Mouse (Mus musculus): ENCODE results near the gene Slc1a3. TPM values are rescaled to one million over a fixed set of nuclear protein-coding genes. Genes with fewer than 3 reads are reported as not detected.

Slc1a3 gene
- polyA plus RNA-seq, 1 experiment, result 23.1 TPM

DNA sequence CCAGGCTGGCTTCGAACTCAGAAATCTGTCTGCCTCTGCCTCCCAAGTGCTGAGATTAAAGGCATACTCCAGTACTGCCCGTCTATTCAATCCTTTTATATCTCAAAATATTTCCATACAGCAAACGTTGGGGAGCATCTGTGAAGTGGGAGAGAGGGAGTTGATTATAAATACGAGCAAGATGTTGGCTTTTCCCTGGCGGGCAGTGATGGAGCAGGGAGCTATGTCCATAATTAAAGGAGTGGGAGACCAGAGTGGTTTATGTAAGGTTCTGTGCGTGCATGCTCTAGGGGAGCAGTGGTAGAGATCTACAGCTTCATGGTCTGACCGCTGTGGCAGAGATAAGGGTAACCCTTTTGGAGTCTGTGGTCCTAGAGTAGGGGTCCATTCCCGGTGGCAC lies 30.2 kb upstream of the Slc1a3 start:
- no peaks in the 10 kb centered on the region for H3K4me1 ChIP-seq (replicated peaks; ENCODE audit: control insufficient read depth, insufficient read depth, low read length)
- TF ChIP-seq CTCF (IDR thresholded peaks at IDR 0.05; ENCODE audit: borderline replicate concordance, control insufficient read depth, extremely low read depth, insufficient read depth, low read length, poor library complexity) (no peak), POLR2A (IDR thresholded peaks at IDR 0.05; ENCODE audit: control insufficient read depth, extremely low read depth, insufficient read depth, low read length, poor library complexity) (no peak)

DNA sequence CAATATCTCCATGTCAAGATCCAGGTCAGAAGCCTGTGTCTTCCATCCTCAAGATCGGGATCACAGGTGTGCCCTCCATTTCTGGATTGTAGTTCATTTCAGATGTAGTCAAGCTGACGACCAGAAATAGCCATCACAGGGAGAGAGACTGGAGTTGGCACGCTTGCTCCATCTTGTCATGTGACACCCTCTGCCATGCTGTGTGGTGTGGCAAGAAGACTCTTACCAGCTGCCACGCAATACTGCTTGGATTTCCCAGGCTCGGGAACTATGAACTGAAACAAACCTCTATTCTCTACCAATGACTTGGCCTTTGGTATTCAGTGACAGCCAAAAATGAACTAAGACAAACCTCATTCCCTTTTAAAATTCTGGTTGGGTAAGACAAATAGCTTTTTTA lies 27.6 kb upstream of the Slc1a3 start:
- Histone ChIP-seq H3K27ac (ENCODE audit: control insufficient read depth, insufficient read depth, low read length) (no peak overlapping the region), H3K36me3 (ENCODE audit: control insufficient read depth, insufficient read depth, low read length) (no peaks in the 10 kb centered on the region), H3K4me3 (ENCODE audit: control insufficient read depth, insufficient read depth, low read length) (no peak overlapping the region), H3K27me3 (ENCODE audit: control insufficient read depth, insufficient read depth, low read length) (no peaks in the 10 kb centered on the region), H3K4me1 (replicated peaks; ENCODE audit: control insufficient read depth, insufficient read depth, low read length) (no peaks in the 10 kb centered on the region)
- 90% methylated on average over 5 of the region's 5 CpGs for WGBS
- TF ChIP-seq CTCF (IDR thresholded peaks at IDR 0.05; ENCODE audit: borderline replicate concordance, control insufficient read depth, extremely low read depth, insufficient read depth, low read length, poor library complexity) (no peak), POLR2A (IDR thresholded peaks at IDR 0.05; ENCODE audit: control insufficient read depth, extremely low read depth, insufficient read depth, low read length, poor library complexity) (no peak)
- DNase-seq, result no peak

More for the DNA sequence above, 30.2 kb upstream of the Slc1a3 start:
- H3K4me3 ChIP-seq (ENCODE audit: control insufficient read depth, insufficient read depth, low read length), result no peak overlapping the region
- DNase-seq, result no peak
- no peaks in the 10 kb centered on the region for H3K27me3 ChIP-seq (ENCODE audit: control insufficient read depth, insufficient read depth, low read length)
- H3K27ac ChIP-seq (ENCODE audit: control insufficient read depth, insufficient read depth, low read length), result no peak overlapping the region
- H3K36me3 ChIP-seq (ENCODE audit: control insufficient read depth, insufficient read depth, low read length), result no peaks in the 10 kb centered on the region
- WGBS, result 94% methylated on average over 8 of the region's 8 CpGs

DNA sequence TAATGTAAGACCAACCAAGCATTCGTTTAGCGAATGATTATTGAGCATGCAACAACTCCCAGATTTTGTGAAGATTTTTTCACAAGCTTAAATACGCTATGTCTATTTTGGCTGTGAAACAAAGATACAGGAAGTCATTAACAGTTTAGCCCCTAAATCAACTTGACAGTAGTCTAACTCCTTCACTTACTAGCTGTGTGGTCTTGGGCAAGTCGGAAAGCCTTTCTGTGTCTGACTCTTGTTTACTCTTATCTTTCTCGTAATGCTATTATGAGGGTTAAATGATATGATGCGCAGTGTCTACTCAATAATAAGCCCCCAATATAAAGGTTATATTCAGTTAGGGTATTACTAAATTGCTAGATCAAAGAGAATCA lies 23.8 kb upstream of the Slc1a3 start:
- Histone ChIP-seq H3K27me3 (ENCODE audit: control insufficient read depth, insufficient read depth, low read length) (no peaks in the 10 kb centered on the region), H3K27ac (ENCODE audit: control insufficient read depth, insufficient read depth, low read length) (no peak overlapping the region), H3K4me3 (ENCODE audit: control insufficient read depth, insufficient read depth, low read length) (no peak overlapping the region), H3K36me3 (ENCODE audit: control insufficient read depth, insufficient read depth, low read length) (no peaks in the 10 kb centered on the region), H3K4me1 (replicated peaks; ENCODE audit: control insufficient read depth, insufficient read depth, low read length) (no peaks in the 10 kb centered on the region)
- no peak for TF ChIP-seq CTCF (IDR thresholded peaks at IDR 0.05; ENCODE audit: borderline replicate concordance, control insufficient read depth, extremely low read depth, insufficient read depth, low read length, poor library complexity)
- TF ChIP-seq POLR2A (IDR thresholded peaks at IDR 0.05; ENCODE audit: control insufficient read depth, extremely low read depth, insufficient read depth, low read length, poor library complexity), result no peak
- DNase-seq, result no peak
- WGBS, result 79% methylated on average over 6 of the region's 6 CpGs

DNA sequence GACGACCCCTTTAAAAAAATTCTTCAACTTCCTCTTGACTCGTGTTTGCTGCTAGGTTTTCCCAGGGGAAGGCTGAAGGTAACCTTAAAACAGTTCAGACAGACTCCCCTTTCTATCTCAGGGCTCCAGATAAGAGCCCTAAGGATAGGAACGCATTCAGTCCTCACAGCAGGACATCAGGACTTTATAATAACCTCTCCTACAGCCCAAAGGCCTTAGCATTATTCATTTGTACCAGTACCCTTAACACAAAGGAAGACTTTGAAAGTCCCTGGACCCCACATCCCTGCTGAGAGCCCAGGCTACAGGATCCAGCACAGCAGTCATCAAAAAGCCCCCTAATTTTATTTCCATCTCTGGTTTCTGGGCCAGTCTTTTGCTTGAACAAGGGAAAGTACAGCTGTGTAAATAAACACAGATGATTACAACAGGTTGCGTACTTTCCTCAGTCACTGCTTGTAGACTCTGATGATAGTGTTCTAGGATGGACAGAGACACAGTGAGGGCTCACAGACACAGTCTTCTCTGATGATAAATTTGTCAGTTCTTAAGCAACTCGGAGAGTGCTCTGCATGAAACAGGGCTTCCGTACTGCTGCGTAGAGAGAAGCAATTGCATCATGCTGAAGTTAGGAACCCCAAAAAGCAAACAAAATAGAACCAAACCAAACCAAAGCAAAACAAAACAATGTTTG lies 23.3 kb upstream of the Slc1a3 start:
- WGBS, result 63% methylated on average over 7 of the region's 7 CpGs
- Histone ChIP-seq H3K4me3 (ENCODE audit: control insufficient read depth, insufficient read depth, low read length) (no peak overlapping the region), H3K27ac (ENCODE audit: control insufficient read depth, insufficient read depth, low read length) (no peak overlapping the region), H3K36me3 (ENCODE audit: control insufficient read depth, insufficient read depth, low read length) (no peaks in the 10 kb centered on the region), H3K4me1 (replicated peaks; ENCODE audit: control insufficient read depth, insufficient read depth, low read length) (no peaks in the 10 kb centered on the region), H3K27me3 (ENCODE audit: control insufficient read depth, insufficient read depth, low read length) (no peaks in the 10 kb centered on the region)
- TF ChIP-seq POLR2A (IDR thresholded peaks at IDR 0.05; ENCODE audit: control insufficient read depth, extremely low read depth, insufficient read depth, low read length, poor library complexity) (no peak), CTCF (IDR thresholded peaks at IDR 0.05; ENCODE audit: borderline replicate concordance, control insufficient read depth, extremely low read depth, insufficient read depth, low read length, poor library complexity) (no peak)
- no peak for DNase-seq

DNA sequence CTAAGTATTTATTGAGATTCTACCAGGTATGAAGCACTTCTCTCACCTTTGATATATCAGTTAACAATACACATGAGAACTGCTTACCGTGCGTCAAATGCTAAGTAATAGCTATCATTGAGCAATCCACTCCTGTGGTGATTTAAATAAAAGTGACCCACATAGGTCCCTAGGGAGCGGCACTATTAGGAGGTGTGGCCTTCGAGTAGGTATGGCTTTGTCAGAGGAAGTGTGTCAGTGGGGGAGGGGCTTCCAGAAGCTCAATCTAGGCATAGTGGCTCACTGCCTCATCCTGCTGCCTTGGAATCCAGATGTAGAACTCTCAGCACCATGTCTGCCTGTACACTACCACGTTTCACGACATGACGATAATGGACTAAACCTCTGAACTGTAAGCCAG lies 18.3 kb upstream of the Slc1a3 start:
- no peaks in the 10 kb centered on the region for H3K27me3 ChIP-seq (ENCODE audit: control insufficient read depth, insufficient read depth, low read length)
- 95% methylated on average over 7 of the region's 7 CpGs for WGBS
- H3K4me1 ChIP-seq (replicated peaks; ENCODE audit: control insufficient read depth, insufficient read depth, low read length), result no peaks in the 10 kb centered on the region
- H3K36me3 ChIP-seq (ENCODE audit: control insufficient read depth, insufficient read depth, low read length), result no peaks in the 10 kb centered on the region
- TF ChIP-seq CTCF (IDR thresholded peaks at IDR 0.05; ENCODE audit: borderline replicate concordance, control insufficient read depth, extremely low read depth, insufficient read depth, low read length, poor library complexity) (no peak), POLR2A (IDR thresholded peaks at IDR 0.05; ENCODE audit: control insufficient read depth, extremely low read depth, insufficient read depth, low read length, poor library complexity) (no peak)
- no peak overlapping the region for H3K27ac ChIP-seq (ENCODE audit: control insufficient read depth, insufficient read depth, low read length)
- no peak for DNase-seq
- H3K4me3 ChIP-seq (ENCODE audit: control insufficient read depth, insufficient read depth, low read length), result no peak overlapping the region

DNA sequence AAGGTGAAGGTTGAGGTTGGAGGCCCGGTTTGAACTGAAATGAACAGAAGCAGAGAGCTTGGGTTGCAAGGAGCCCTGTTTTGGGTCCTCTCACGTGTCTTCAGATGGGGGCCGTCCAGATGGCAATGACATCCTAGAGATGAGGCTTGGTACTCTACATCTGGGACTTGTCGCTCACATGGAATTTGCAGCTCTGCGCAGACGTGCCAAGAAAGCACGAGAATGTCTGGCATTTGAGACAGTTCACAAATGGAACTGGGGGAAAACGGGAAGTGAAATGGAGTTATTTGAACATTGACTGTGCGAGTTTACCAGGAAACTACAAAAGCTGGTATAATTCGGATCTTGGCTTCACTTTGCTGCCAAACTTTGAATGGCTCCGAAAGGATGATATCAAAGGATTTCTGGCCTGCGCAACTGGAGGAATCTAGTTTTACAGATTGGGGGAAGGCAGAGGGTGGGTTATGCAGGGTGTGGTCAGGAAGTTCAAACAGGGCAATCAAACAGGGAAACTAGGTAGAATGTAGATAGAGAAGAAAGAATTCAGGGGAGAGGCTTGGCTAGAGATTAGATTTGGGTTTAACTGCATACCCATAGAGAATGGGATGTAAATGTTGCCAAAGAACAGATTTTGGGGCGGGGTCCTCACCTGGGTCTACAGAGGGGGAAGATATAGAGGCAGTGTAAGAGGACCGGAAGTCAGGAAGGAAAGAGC lies 12.0 kb upstream of the Slc1a3 start:
- WGBS, result 88% methylated on average over 14 of the region's 14 CpGs

More for the DNA sequence above, 12.0 kb upstream of the Slc1a3 start:
- no peak overlapping the region for H3K27ac ChIP-seq (ENCODE audit: control insufficient read depth, insufficient read depth, low read length)
- TF ChIP-seq POLR2A (IDR thresholded peaks at IDR 0.05; ENCODE audit: control insufficient read depth, extremely low read depth, insufficient read depth, low read length, poor library complexity), result no peak
- TF ChIP-seq CTCF (IDR thresholded peaks at IDR 0.05; ENCODE audit: borderline replicate concordance, control insufficient read depth, extremely low read depth, insufficient read depth, low read length, poor library complexity), result no peak
- H3K36me3 ChIP-seq (ENCODE audit: control insufficient read depth, insufficient read depth, low read length), result no peaks in the 10 kb centered on the region
- DNase-seq, result no peak
- no peaks in the 10 kb centered on the region for H3K4me1 ChIP-seq (replicated peaks; ENCODE audit: control insufficient read depth, insufficient read depth, low read length)
- H3K27me3 ChIP-seq (ENCODE audit: control insufficient read depth, insufficient read depth, low read length), result no peaks in the 10 kb centered on the region
- H3K4me3 ChIP-seq (ENCODE audit: control insufficient read depth, insufficient read depth, low read length), result no peak overlapping the region
